In the genomic region with DNA sequence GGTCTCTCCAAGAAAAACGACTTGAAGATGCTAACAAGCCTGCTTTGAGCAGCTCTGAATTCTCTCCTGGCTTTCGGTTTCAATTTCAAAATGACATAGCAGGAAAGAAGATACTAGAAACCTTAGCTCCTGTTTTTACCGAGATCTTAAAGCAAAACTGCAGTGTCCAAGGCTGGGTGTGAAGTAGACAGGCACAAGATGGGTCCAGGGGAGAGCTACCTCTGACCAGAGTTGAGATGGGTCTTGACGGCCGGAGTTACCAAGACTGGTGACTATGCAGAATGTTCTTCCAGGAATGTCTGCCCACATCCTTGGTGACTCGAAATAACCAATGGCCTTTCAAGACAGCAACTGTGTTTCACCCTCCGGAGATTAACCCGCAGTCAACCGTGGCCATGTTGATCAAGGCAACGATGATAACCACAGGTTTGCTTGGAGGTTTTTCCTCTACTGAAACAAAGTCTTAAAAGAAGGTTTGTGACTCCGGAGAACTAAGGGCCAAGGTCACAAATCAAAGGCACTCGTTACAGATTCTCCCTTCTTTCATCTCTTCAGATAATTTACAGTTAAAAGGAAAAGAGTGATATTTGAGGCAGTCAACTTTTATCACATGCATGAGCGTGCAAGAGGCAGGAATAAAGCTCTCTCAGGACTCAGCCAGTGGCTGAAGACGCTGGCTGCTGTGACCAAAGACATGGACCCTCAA, we compare ENCODE assay signal across 7 mouse cellular contexts.
A peak's percentile ranks its signal among the peaks of the same experiment; 100 is the strongest.
DNase-seq lines count a peak whose midpoint lies in the region; ATAC-seq lines count a peak whose summit lies in the region.

No protein-coding gene starts in this region.

- H3K9ac ChIP-seq in hindbrain, embryonic 12.5 days, result no peak overlapping the region

- 19% methylated on average over 14 of the region's 14 CpGs for WGBS in macrophage (ENCODE audit: missing documents)
- 84% methylated on average over 14 of the region's 14 CpGs for WGBS in hindbrain, embryonic 12.5 days

- no peaks in the 10 kb centered on the region; the same call in 1 of the 2 replicates for H3K36me3 ChIP-seq in erythroblast, embryonic 14.5 days (ENCODE audit: control insufficient read depth)
- H3K36me3 ChIP-seq in macrophage (ENCODE audit: inconsistent target), result no peaks in the 10 kb centered on the region
- no peaks in the 10 kb centered on the region for H3K36me3 ChIP-seq in hindbrain, embryonic 12.5 days

- peaks cover 18% of the 10 kb centered on the region for H3K4me1 ChIP-seq in erythroblast, embryonic 14.5 days (ENCODE audit: control insufficient read depth)
- 0 out of 2 replicates have a peak, but pooled peaks cover 2% of the 10 kb centered on the region for H3K4me1 ChIP-seq in hindbrain, embryonic 12.5 days

- H3K4me2 ChIP-seq in hindbrain, embryonic 12.5 days (replicated peaks), result no peak overlapping the region

- no peaks in the 10 kb centered on the region; the same call in 1 of the 2 replicates for H3K79me2 ChIP-seq in macrophage (ENCODE audit: inconsistent target)

- peak; percentile 43 for DNase-seq in 3134 (ENCODE audit: extremely low read depth, insufficient read length, low spot score)
- peak; percentile 78 for DNase-seq in CD4-positive, CD25-positive, alpha-beta regulatory T cell, adult 2 months (ENCODE audit: low read depth, low spot score)
- no peak for DNase-seq in right cerebral cortex, postnatal 14 days
- no peak for DNase-seq in retina, postnatal 1 day

- H3K27ac ChIP-seq in macrophage, result peak overlapping the region; percentile 65
- no peak overlapping the region for H3K27ac ChIP-seq in hindbrain, embryonic 12.5 days

- ATAC-seq in hindbrain, embryonic 12.5 days (ENCODE audit: low FRiP score), result no peak

- peak overlapping the region; percentile 22 for H3K4me3 ChIP-seq in erythroblast, embryonic 14.5 days (replicated peaks)
- peak overlapping the region; percentile 42 for H3K4me3 ChIP-seq in macrophage (ENCODE audit: inconsistent target)
- no peak overlapping the region for H3K4me3 ChIP-seq in hindbrain, embryonic 12.5 days

- no peaks in the 10 kb centered on the region for H3K9me3 ChIP-seq in erythroblast, embryonic 14.5 days (ENCODE audit: control insufficient read depth, low read length)
- H3K9me3 ChIP-seq in hindbrain, embryonic 12.5 days (replicated peaks), result no peaks in the 10 kb centered on the region

- no peaks in the 10 kb centered on the region for H3K27me3 ChIP-seq in erythroblast, embryonic 14.5 days (ENCODE audit: control insufficient read depth)
- no peaks in the 10 kb centered on the region for H3K27me3 ChIP-seq in hindbrain, embryonic 12.5 days

Comparison
In these comparisons a context has a peak if more than half of its experiments do, and no peak if none do; other contexts are left out.
1. DNase-seq: peak in 3134 (single experiment) and CD4-positive, CD25-positive, alpha-beta regulatory T cell, adult 2 months (single experiment); none in right cerebral cortex, postnatal 14 days (single experiment) and retina, postnatal 1 day (single experiment).